Mouse (Mus musculus): Measurements from ENCODE around the gene Ntrk2.

- TF ChIP-seq CTCF (IDR thresholded peaks at IDR 0.05; ENCODE audit: insufficient read depth, low read depth, low read length): no peak
- no peak for TF ChIP-seq POLR2A (IDR thresholded peaks at IDR 0.05; ENCODE audit: insufficient read depth, low read depth, low read length)
Measured at GRCm38 (mm10) chr13:58896254-58896910, 90.0 kb downstream of the Ntrk2 start.

Data from olfactory bulb, adult 2 months (tissue).